Mouse (Mus musculus) bone marrow macrophage, adult 2 months (primary cell): ENCODE measurements at regions not wholly inside any gene's neighbourhood (a gene's known extent, or its start where the extent isn't known, plus 50 kb on each side); places are given as distances from the start of the nearest gene placed in this dataset.
A peak's percentile ranks its signal among the peaks of the same experiment; 100 is the strongest.
"Not testable (repeated sequence)": the region's sequence is repeated elsewhere in the genome, so short reads cannot be mapped to it uniquely, and the experiment has no call there.

Experiments
- H3K27ac ChIP-seq: 2 replicates; pipeline ENCODE4 v1.5.1; 2012; ENCODE audit warnings: low read depth, low read length; ENCODE audit not compliant: insufficient read depth
- H3K4me1 ChIP-seq: 2 replicates; pipeline ENCODE4 v1.6.1; 2012; ENCODE audit warnings: low read length; ENCODE audit not compliant: control insufficient read depth, insufficient read depth
- H3K4me3 ChIP-seq: 2 replicates; pipeline ENCODE4 v1.5.1; 2012; ENCODE audit warnings: mild to moderate bottlenecking, low read length, moderate library complexity; ENCODE audit not compliant: insufficient read depth
- CTCF ChIP-seq: IDR thresholded peaks from 2 replicates; pipeline ENCODE4 v1.5.1; 2012; ENCODE audit warnings: low read depth, mild to moderate bottlenecking, low read length, moderate library complexity
- POLR2A ChIP-seq: IDR thresholded peaks from 2 replicates; pipeline ENCODE4 v1.6.1; 2012; ENCODE audit warnings: mild to moderate bottlenecking, low read depth, low read length, borderline replicate concordance

DNA sequence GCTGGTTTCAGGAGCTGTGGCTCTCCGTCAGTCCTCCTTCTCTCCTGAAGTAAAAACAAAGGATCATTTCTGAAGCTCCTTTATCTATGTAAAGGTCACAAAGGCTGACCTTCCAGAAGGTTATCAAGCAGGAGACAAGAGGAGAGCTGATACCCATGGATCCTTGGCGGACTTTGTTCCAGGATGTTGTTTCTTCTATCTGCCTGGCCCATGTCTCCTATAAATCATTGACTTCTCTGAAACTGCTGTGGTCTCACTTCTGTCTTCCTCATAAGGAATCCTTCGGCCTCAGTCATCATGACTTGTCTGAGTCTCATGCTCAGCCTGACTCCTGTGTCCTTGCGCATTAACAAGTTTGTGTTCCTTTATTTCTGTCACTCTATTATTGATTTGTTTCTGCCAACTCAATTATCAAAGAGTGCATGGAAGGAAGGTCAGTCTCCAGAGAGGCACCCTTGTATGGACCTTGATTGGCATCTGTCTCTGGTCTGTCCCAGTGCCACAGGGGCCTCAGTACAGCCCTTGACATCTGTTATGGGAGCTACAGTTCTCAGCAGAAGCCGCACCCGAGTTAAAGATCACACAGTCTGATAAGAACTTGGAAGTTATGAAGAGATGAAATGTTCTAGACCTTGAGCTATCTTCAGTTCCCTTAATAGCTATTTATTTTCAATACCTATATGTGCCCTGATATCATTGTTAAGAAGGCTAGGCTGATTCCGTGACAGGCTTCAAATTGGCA is 53.2 kb upstream of the Dazl start:
- peaks cover 6% of the 10 kb centered on the region for H3K4me1 ChIP-seq
- no peak overlapping the region for H3K4me3 ChIP-seq
- no peak overlapping the region for H3K27ac ChIP-seq
- no peak for TF ChIP-seq CTCF
- no peak for TF ChIP-seq POLR2A

DNA sequence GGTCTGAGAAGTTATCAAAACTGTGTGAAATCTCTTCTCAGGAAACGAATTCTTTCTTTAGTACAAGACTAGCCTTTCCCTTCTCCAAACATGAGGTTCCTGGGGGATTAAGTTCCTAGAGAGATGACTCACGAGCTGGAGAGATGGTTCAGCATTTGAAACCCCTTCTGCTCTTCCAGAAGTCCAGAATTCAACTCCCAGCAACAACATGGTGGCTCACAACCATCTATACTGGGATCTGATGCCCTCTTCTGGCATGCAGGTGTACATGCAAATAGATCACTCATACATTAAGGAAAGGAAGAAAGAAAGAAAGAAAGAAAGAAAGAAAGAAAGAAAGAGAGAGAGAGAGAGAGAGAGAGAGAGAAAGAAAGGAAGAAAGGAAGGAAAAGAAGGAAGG is 60.4 kb upstream of the Dazl start:
- not testable (repeated sequence) for H3K4me3 ChIP-seq, H3K27ac ChIP-seq, H3K4me1 ChIP-seq

DNA sequence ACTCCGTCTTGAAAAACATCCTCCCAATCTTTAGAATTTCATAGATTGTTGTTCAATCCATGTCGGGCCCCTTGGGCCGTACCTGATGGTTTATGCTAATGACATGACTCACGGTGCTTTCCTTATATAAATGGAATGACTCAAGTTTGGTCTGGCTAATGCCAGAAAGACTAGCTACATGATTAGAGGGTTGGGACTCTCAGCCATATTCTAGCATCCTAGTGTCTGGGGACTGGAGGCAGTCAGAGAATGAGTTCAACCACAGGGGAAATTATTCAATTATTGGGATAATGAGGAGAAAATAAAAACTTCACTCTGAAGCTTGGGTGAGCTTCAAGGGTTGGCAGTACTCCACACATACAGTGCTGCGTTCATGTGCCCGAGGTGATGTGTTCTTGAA is 60.9 kb upstream of the Dazl start:
- Histone ChIP-seq H3K4me1 (no peaks in the 10 kb centered on the region), H3K27ac (no peak overlapping the region), H3K4me3 (no peak overlapping the region)
- TF ChIP-seq CTCF (no peak), POLR2A (no peak)

DNA sequence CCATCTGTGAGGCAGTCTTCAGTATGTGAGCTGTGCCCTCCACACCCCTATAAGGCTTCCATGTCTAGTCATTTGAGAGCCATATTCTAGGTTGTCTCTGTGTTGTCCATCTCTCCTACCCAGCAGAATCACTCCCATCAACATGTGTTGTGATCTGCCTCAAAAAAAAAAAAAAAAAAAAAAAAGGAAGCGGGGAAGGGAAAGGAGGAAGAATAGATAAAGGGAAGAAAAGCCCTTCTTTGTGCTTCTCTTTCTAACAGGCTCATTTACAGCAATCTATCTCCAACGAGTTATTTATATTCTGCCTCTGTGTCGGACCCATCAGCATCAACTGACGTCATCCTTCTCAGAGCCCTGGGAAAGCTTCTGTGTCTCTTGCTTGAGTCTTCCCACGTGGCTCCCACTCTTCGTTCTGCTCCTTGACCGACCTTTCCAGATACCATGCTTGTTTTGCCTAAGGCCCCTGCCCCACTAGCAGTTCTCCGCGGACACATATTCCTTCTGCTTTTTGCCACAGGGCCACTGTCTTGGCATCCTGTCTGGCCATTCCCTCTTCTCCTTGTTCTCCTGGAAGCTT is 68.3 kb upstream of the Dazl start:
- Histone ChIP-seq H3K27ac (no peak overlapping the region), H3K4me1 (peaks cover 13% of the 10 kb centered on the region), H3K4me3 (no peak overlapping the region)
- TF ChIP-seq POLR2A = no peak
- TF ChIP-seq CTCF = no peak

DNA sequence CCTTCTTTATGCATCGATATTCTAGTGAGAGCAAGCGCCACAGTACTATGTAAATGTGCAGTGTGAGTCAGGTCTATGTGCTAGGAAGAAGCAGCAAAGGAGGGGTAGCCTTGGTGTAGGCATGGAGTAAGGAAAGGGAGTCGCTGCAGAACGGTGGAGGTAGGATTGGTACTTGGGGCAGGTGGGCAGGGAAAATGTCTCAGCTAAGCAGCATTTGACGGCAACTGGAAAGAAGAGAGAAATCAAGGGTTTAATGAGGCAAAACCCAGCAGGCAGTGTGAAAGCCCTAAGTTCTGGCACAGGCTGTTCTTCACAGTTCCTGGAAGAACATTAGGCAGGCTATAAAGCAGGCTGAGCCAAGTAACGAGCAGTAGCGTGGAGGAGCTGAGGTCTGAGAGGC is 72.0 kb upstream of the Dazl start:
- Histone ChIP-seq H3K4me3 (no peak overlapping the region), H3K4me1 (peaks cover 25% of the 10 kb centered on the region), H3K27ac (no peak overlapping the region)
- TF ChIP-seq POLR2A (no peak), CTCF (no peak)

DNA sequence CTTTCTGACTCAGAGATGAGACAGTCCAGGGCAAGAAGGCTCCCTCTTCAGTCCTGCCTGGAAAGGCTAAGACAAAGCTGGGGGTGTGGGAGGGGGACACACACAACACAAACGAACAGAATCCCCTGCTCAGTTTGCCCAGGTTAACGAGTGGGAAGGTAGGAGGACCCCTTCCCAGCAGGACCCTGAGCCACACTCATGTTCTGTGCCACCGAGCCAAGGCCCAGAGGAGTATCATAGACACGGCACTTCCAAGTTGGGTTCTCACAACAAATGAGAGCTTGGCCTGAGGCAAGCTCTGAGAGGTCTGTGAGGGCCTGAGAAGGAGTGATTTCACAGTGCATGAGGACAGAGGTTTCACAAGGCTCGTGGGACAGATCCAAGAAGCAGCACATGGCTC is 72.7 kb upstream of the Dazl start:
- TF ChIP-seq CTCF = no peak
- no peak for TF ChIP-seq POLR2A
- no peak overlapping the region for H3K4me3 ChIP-seq
- peaks cover 24% of the 10 kb centered on the region for H3K4me1 ChIP-seq
- H3K27ac ChIP-seq = no peak overlapping the region

DNA sequence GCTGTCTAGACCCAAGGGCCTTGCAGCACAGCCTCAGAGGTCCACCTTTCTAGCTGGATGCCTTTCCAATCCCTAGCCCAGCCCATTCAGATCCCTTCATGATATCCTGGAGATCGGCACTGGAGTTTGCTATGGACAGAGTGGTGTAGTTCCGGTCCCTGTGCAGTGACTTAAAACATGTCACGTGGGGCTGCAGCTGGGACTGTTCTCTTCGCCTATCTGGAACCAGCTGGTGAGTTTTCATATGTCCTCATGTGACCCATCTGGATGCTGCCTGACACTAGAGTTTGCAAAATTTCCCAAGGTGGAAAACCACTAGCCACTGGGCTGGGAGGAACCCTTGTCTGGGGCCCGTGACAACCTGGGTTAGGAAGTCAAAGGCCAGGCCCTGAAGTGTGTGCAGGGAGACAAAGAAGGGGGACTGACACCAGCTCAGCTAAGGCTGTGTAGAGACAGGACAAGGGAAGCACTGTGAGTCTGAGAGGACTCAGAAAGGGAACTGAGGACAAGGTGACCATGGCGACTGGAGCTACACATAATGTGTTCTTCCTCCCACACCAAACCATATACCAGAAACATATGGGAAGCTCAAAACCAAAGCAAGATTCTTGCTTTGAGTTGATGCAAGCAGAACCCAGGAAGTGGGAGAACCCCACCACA is 75.9 kb upstream of the Dazl start:
- Histone ChIP-seq H3K27ac (0 out of 2 replicates have a peak overlapping the region, but pooled peaks have one; percentile 17), H3K4me3 (no peak overlapping the region)
- TF ChIP-seq POLR2A = no peak

DNA sequence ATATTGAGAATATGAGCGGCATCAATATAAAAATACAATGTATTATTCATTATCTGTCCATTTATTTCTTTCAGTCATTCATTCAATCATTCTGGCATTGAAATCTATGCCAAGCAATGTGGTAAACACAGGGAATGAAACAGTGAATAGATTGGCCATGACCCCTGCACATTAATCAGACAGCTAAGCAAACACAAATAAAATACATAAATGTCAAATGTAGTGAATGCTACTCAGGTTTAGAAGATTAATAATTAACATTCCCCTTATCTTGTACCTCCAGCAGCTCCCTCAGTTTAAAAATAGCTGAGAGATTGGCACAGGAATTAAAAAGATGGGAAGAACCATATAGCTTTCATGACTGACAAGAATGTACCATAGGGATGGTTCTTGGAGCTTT is 77.0 kb upstream of the Dazl start:
- Histone ChIP-seq H3K27ac (no peak overlapping the region), H3K4me3 (no peak overlapping the region), H3K4me1 (peaks cover 12% of the 10 kb centered on the region)
- TF ChIP-seq POLR2A (no peak), CTCF (no peak)

More for the DNA sequence above, 75.9 kb upstream of the Dazl start:
- peaks cover 12% of the 10 kb centered on the region for H3K4me1 ChIP-seq

DNA sequence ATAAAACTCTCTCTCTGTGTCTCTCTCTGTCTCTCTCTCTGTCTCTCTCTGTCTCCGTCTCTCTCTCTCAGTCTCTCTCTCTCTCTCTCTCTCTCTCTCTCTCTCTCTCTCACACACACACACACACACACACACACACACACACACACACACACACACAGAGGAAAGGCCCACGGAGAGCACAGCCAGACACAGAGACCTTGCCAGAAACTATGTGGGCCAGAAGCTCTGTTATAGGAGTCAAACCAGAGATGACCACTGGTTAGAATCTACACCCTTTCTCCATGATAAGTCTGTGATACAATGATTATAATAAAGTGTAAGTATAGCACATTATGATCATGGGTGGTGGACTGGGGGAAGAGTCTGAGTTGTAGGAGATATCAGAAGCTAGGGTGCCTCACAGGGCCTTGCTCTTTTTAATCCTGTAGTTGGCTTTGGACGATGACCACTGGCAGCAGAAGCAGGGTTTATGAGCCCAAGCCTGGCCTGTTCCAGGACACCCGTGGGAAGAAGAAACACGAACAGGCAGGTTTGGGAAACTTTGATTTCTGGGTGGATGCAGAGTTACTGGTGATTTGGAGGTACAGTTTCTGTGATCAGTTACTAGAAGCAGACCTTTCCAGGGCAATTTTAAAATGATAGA is 80.2 kb upstream of the Dazl start:
- TF ChIP-seq POLR2A (no peak), CTCF (no peak)

DNA sequence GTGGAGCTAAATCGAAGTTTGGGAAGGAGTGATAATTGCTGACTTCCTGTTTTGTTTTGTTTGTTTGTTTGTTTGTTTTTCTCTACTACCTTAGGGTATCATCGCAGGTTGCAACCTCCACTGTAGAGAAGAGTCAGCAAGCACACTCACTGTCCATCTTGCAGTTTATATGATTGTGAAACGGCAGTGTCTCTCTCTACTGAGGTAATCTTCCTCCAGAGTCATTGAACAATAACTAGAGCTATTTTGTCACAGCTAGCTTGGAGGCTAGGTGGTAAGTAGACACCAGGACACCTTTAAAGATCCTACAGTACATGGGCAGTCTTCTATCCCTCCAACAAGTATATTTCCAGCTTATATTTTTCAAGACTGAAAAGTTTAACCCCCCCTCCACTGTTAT is 82.0 kb upstream of the Dazl start:
- TF ChIP-seq POLR2A = no peak
- no peak for TF ChIP-seq CTCF
- no peaks in the 10 kb centered on the region for H3K4me1 ChIP-seq
- H3K27ac ChIP-seq = no peak overlapping the region
- H3K4me3 ChIP-seq = no peak overlapping the region

More for the DNA sequence above, 80.2 kb upstream of the Dazl start:
- Histone ChIP-seq H3K4me1 (peaks cover 12% of the 10 kb centered on the region), H3K4me3 (no peak overlapping the region), H3K27ac (no peak overlapping the region)
